Mouse (Mus musculus) myocyte (in vitro differentiated cells): ENCODE results near the gene Epha5.

Experiments used
- CEBPB ChIP-seq: IDR thresholded peaks from 2 replicates; pipeline ENCODE4 v1.6.1; 2011; ENCODE audit warnings: mild to moderate bottlenecking, moderate library complexity; ENCODE audit not compliant: poor library complexity, insufficient read depth, severe bottlenecking
- E2F4 ChIP-seq: IDR thresholded peaks from one replicate; pipeline ENCODE4 v1.6.1; 2011; ENCODE audit warnings: mild to moderate bottlenecking, control low read depth, moderate library complexity; ENCODE audit not compliant: insufficient read depth
- MYOD1 ChIP-seq, 3 experiments: IDR thresholded peaks; one replicate each; pipeline ENCODE4 v1.6.1; 2011; ENCODE audit warnings: control low read depth in 2 of 3, low read depth in 2 of 3, mild to moderate bottlenecking in 2 of 3, moderate library complexity in 1 of 3; ENCODE audit not compliant: insufficient read length in 2 of 3, control insufficient read depth in 1 of 3
- POLR2A ChIP-seq: IDR thresholded peaks from one replicate; pipeline ENCODE4 v1.6.1; 2011; ENCODE audit warnings: low read depth, mild to moderate bottlenecking, control low read depth, moderate library complexity; ENCODE audit not compliant: insufficient read length
- POLR2AphosphoS2 ChIP-seq: IDR thresholded peaks from one replicate; pipeline ENCODE4 v1.6.1; 2011; ENCODE audit warnings: low read depth, control low read depth; ENCODE audit not compliant: insufficient read length
- SRF ChIP-seq: IDR thresholded peaks from one replicate; pipeline ENCODE4 v1.6.1; 2011; ENCODE audit warnings: low read depth; ENCODE audit not compliant: control insufficient read depth, insufficient read length
- TCF3 ChIP-seq: IDR thresholded peaks from one replicate; pipeline ENCODE4 v1.6.1; 2011; ENCODE audit warnings: low read depth, control low read depth; ENCODE audit not compliant: insufficient read length

DNA sequence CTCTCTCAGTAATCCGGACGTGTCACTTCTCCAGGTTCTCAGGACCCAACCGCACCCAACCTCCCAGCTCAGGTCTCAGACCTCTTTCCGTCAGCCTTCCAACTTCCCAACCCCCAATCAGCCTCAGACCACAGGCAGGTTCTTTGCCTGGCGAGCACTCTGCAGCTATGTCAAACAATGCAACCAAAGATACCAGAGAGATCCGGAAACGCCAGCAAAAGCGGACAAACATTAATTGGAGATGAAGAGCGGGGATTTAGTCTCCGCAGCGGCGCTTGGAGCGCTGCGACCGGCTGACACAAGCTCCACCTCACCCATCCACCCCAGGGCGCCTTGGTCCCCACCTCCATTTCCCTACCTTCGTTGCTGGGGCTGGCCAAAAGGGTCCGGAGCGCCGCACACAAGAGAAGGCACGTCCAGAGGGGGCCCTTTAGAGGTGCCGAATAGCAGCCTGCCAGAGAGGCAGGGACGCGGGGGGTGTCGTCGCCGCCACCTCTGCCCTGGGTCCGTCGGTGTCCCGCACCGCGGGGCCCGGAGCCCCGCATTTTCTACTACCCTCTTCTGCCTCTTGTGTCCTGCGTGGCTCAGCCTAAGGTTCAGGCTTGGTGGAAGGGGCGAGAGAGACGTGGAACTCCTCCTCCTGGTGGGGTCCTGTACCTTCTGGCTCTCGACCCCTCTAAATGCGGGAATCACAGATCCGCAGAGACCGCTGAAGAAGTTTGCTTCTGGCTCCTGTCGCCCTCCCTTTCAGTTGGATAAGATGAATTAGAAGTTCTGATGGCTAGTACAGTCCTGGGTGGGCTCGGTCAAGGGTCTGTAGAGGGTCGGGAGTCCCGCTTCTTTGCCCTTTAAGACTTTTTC lies 991 bp downstream of the Epha5 start:
- TF ChIP-seq POLR2A (no peak), SRF (no peak), TCF3 (no peak), E2F4 (no peak), MYOD1 (IDR thresholded peaks at IDR 0.05; ENCODE audit: control insufficient read depth in 1 of 3, insufficient read length in 2 of 3, low read depth in 2 of 3) (no peak), POLR2AphosphoS2 (no peak), CEBPB (no peak)
